Mouse (Mus musculus) leukemia stem cell, adult 10-12 weeks (primary cell): ENCODE data around the gene Rbck1. TPM values are rescaled to one million over a fixed set of nuclear protein-coding genes. Genes with fewer than 3 reads are reported as not detected.

Source experiments
- polyA plus RNA-seq: library from polyadenylated mRNA; stranded (reverse); fragments of >175 nt; gene quantifications from 2 replicates; pipeline ENCODE4 v1.2.3, GENCODE M21; 2012; ENCODE audit warnings: low replicate concordance

Rbck1 gene
- 305 and 315 TPM in 2 replicates for polyA plus RNA-seq

GRCm38 (mm10) chr2:152332101-152332825 is at the start of gene Rbck1:
TSS of gene Rbck1 (minus strand) at chr2:152332653.

DNA sequence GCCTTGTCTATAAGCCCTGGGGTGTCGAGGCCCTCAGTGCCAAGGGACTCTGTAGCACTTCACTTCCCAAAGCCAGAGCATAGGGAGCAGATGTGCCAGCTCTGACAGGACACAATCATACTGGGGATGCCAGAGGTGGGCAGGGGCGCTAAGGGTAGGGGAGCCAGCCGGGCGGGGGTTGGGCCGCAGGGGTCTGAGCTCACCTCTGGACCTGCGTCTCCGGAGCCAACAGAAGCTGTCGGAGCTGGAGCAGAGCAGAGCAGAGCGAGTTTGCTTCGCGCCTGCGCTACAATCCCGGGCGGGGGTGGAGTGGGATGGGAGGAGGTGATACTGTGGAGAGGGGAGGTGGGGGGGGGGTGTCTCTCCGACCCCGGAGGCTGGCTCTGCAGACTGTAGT is 43.9 kb upstream of the Rbck1 start, which contains the start of gene Nrsn2:
Gene Nrsn2, minus strand, starts transcription at position 294 of the 397 bp plus-strand sequence.

DNA sequence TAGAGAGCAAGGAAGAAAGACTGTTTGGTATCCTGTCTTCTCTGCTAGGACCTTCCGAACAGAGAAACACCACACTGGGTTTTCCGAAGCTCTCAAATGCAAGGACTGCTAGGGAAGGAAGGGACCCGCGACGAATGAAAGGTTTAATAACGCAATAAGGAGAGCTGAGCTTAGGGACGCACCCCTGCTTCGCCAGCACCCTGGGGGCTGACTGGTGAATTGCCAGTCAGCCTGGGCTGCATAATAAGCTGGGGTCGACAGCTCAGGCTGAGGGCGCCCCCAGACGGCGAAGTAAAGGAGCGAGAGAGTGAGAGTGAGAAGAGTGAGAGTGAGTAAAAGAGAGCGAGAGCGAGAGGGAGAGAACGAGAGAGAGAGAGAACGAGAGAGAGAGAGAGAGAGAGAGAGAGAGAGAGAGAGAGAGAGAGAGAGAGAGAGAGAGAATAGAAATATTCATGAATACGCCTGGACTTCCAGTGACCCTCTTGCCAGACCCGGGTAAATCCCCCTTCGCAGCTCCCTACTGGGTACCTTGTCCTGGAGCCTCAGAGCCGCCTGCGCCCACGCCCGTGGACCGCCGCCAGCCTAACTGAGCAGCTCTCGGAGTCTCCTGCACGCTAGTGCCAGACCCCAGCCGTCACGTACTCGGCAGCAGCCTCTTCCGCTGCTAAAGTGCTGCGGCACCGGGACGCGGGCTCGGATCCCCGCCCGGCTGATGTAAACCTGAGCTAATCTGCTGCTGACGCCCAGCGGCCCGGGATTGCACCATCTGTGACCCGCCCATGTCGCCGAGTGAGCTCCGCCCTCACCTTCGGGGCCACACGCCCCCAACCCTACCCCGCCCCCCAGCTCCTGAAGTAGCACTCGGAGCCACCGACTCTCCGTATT is 11.1 kb upstream of the Rbck1 start, which contains the start of gene Trib3:
Gene Trib3, minus strand, starts transcription at position 704 of the 885 bp plus-strand sequence.

DNA sequence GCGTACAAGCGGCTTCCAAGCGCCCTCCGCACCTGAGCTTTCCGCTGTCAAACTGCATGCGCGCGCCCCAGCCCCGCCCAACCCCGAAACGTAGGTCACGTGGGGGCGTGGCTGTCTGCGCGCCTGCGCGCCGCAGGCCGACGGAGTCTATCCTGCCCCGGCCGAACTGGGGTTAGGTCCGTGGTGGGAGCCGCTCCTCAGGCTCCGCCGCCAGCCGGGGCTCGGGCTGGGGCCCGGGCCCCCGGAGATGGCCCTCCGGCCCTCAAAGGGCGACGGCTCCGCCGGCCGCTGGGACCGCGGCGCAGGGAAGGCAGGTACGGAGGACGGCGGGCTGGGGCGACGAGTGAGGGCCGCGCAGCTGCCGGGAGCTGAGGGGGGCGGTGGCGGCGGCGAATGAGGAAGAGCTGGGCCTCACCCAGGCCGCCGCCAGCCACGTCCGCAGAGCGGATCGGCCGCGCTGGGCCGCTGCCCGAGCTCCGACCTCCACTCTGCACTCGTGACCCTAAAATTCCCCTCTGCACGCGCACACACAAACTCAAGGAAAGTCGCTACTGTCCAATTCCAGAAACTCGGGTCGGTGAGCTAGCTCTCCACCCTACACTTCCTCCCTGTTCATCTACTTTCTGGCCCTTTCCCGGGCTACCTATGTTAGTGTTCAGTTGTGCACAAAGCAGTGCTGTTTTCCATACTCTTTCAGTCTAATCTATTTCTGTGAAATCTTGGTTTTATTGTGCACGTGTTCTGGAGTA is 38.6 kb downstream of the Rbck1 start, which contains the start of gene Tbc1d20:
Gene Tbc1d20, plus strand, starts transcription at position 102 of the 749 bp plus-strand sequence.

Other genes starting within 250 kb of the Rbck1 start
- 7.5 and 26.2 TPM in 2 replicates for gene Srxn1, start 227.1 kb downstream of the Rbck1 start, polyA plus RNA-seq
- 0.25 and 2.0 TPM in 2 replicates for gene Tcf15, start 189.1 kb downstream of the Rbck1 start, polyA plus RNA-seq
- gene Csnk2a1, start 105.8 kb downstream of the Rbck1 start, polyA plus RNA-seq = 6.0 and 28.5 TPM in 2 replicates
- 11.0 and 17.6 TPM in 2 replicates for gene Tbc1d20, start 38.8 kb downstream of the Rbck1 start, polyA plus RNA-seq
- 52.4 and 88.1 TPM in 2 replicates for gene Trib3, start 11.4 kb upstream of the Rbck1 start, polyA plus RNA-seq
- gene Nrsn2, start 44.0 kb upstream of the Rbck1 start, polyA plus RNA-seq = not detected in 2 replicates
- gene Sox12, start 65.4 kb upstream of the Rbck1 start, polyA plus RNA-seq = 83.5 and 117 TPM in 2 replicates
- gene Zcchc3, start 82.4 kb upstream of the Rbck1 start, polyA plus RNA-seq = 11.5 and 15.2 TPM in 2 replicates
- 0.20 TPM in 1 of 2 replicates, not detected in the other for gene 6820408C15Rik, start 82.9 kb upstream of the Rbck1 start, polyA plus RNA-seq
- gene Defb23, start 132.0 kb upstream of the Rbck1 start, polyA plus RNA-seq = not detected in 2 replicates
- not detected in 2 replicates for gene Defb20, start 144.4 kb upstream of the Rbck1 start, polyA plus RNA-seq
- gene Defb22, start 157.5 kb upstream of the Rbck1 start, polyA plus RNA-seq = not detected in 2 replicates
- gene Defb26, start 179.0 kb upstream of the Rbck1 start, polyA plus RNA-seq = not detected in 2 replicates
- gene Defb28, start 185.6 kb upstream of the Rbck1 start, polyA plus RNA-seq = not detected in 2 replicates
- gene Defb29, start 207.4 kb upstream of the Rbck1 start, polyA plus RNA-seq = not detected in 2 replicates
- not detected in 2 replicates for gene Gm17416, start 236.7 kb upstream of the Rbck1 start, polyA plus RNA-seq
- not detected in 2 replicates for gene Defb21, start 240.1 kb upstream of the Rbck1 start, polyA plus RNA-seq
- not detected in 2 replicates for gene Defb19, start 247.7 kb upstream of the Rbck1 start, polyA plus RNA-seq